Mouse (Mus musculus) thymus, postnatal 14 days (tissue): Measurements from ENCODE around the gene Psme2b.
"Not testable (repeated sequence)": the region's sequence is repeated elsewhere in the genome, so short reads cannot be mapped to it uniquely, and the experiment has no call there.

Experiments
- DNase-seq: peaks from one replicate; pipeline ENCODE4 v3.0.0; 2021

Gene Psme2b

DNA sequence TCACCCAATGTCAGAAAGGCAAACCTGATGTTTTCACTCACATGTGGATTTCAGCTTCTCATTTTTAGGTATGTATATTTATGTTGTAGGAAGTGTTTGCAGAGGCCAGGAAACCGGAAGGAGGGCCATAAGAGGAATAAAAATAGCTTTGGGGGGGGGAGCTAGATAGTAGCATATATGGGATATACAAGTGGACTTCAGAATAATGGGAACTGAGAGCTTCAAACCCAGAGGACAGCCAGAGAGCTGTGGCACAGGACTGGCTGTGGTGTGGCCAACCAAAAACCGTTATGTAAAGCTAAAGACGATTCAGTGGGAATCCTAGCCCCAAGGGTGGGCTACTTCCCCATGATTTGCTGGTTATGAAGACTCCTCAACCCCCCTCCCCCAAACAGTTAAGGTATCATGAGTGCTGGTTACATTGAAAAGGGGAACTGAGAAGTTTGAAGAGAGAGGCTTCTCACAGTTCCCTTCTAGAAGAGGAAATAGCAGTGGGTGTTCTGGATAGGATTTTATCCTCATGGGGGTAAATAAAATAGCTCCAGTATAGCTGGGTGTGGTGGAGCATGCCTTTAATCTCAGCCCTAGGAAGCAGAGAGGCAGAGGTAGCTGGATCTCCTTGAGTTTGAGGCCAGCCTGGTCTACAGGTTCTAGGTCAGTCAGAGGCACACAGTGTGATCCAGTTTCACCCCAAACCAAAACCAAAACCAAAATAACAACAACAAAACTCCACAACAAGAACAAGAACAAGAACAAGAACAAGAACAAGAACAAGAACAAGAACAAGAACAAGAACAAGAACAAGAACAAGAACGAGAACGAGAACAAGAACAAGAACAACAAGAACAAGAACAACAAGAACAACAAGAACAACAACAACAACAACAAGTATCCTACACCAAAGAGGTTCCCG lies 45.1 kb downstream of the Psme2b start:
- not testable (repeated sequence) for DNase-seq

DNA sequence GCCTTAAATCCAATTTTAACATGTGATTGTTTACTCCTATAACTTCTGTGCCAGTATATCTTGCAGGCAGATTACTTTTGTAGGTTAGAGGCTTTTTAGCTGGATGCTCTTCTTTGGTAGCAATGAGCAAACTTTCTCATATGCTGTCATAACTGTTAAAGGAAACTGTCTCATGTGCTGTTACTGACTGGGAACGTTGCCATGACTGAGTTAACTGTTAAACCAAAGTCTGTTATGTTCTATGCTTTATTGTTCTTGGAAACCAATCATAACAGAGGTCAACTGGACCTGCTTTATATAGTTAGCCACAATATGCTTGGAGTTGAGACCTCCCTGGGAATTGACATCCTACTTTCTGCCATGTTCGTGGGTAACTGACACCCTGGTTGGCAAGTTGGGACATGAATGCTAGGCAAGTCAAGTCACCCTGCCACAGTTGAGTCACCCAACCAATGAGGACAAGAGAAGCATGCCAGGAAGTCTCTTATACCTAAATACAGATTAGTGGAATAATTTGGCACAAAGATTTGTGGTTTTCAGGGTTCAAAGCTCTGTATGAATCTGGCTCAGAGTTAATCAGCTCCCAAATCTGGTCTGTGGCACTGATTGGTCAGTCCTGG lies 47.1 kb downstream of the Psme2b start:
- DNase-seq = no peak
